Mouse (Mus musculus) embryonic facial prominence, embryonic 13.5 days (tissue): ENCODE data around the gene Bcorl1. TPM values are rescaled to one million over a fixed set of nuclear protein-coding genes. Genes with fewer than 3 reads are reported as not detected.
A peak's percentile ranks its signal among the peaks of the same experiment; 100 is the strongest.

Experiments
- ATAC-seq: fragments of 200-750 bp; cut with Nextera tagmentation; 2 replicates; pipeline ENCODE4 v1.8.0; 2017; ENCODE audit warnings: low read depth; ENCODE audit not compliant: insufficient number of reproducible peaks, insufficient read depth, low FRiP score, low TSS enrichment
- H3K27ac ChIP-seq: fragments of 300-500 bp; sonication (generic); 2 replicates; pipeline ENCODE4 v1.5.1; 2015; ENCODE audit warnings: moderate library complexity, mild to moderate bottlenecking, inconsistent platforms
- H3K27me3 ChIP-seq: fragments of 300-500 bp; sonication (generic); 2 replicates; pipeline ENCODE4 v1.6.1; 2015; ENCODE audit warnings: mild to moderate bottlenecking, inconsistent platforms
- H3K36me3 ChIP-seq: fragments of 300-500 bp; sonication (generic); 2 replicates; pipeline ENCODE4 v1.6.1; 2015; ENCODE audit warnings: mild to moderate bottlenecking, inconsistent platforms
- H3K4me1 ChIP-seq: fragments of 300-500 bp; sonication (generic); 2 replicates; pipeline ENCODE4 v1.6.1; 2015; ENCODE audit warnings: inconsistent platforms
- H3K4me2 ChIP-seq: fragments of 300-500 bp; sonication (generic); 2 replicates; pipeline ENCODE4 v1.6.1; 2015; ENCODE audit warnings: moderate library complexity, mild to moderate bottlenecking, inconsistent platforms
- H3K4me3 ChIP-seq: fragments of 300-500 bp; sonication (generic); 2 replicates; pipeline ENCODE4 v1.5.1; 2015; ENCODE audit warnings: mild to moderate bottlenecking, inconsistent platforms
- H3K9ac ChIP-seq: fragments of 300-500 bp; sonication (generic); 2 replicates; pipeline ENCODE4 v1.6.1; 2015; ENCODE audit warnings: mild to moderate bottlenecking, inconsistent platforms
- H3K9me3 ChIP-seq: fragments of 300-500 bp; sonication (generic); 2 replicates; pipeline ENCODE4 v1.6.1; 2016; ENCODE audit warnings: inconsistent platforms
- WGBS: fragments of 180-500 bp; shearing (Covaris S2); methylation state at CpG from one replicate; pipeline ENCODE4 v1.1.7; 2015; ENCODE audit warnings: mixed read lengths; 5-methylcytosine and 5-hydroxymethylcytosine counted together
- polyA plus RNA-seq: library from polyadenylated mRNA; unstranded; fragments of >200 nt; fragmentation: Nextera tagmentation; extraction: Ambion mirVana; gene quantifications from 2 replicates; pipeline ENCODE4 v1.2.1, GENCODE M21; 2015

The Bcorl1 gene
- polyA plus RNA-seq, 1 experiment from 2014 or later = 6.2 TPM

DNA sequence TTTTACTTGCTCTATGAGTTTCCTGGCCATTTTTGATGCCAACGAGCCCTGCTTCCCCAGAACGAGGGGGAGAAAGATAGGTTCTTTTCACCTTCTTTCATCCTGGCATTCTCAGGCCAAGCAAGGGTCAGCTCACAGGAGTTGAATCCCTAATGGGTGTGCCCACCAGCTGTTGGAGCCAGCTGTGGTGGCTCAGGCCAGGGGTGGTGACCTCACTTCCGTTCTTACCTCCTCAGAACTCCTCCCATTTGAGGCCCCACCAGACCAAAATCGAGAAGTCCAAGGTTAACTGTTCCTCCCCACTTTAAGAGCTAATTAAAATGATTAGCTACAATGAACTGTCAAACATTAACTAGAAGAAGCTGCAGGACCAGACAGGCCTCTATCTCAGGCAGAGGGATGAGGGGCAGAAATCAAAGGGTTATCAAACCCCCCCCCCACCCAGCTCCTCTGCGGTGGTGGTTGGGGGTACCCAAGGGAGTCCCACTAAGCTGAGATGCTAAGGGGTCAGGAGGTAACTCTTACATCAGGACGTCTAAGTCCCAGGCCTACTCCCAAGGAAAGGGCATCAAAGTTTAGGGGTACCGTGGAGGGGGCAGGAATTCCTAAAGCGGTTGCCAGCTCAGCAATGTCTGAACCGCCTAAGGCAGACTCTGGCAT lies 111.2 kb downstream of the Bcorl1 start:
- no peak for ATAC-seq
- Histone ChIP-seq H3K36me3 (no peaks in the 10 kb centered on the region), H3K4me2 (peak overlapping the region; percentile 58), H3K27ac (no peak overlapping the region), H3K9ac (peak overlapping the region; percentile 72; the same call in 1 of the 2 replicates), H3K27me3 (peaks cover 17% of the 10 kb centered on the region), H3K9me3 (no peaks in the 10 kb centered on the region), H3K4me1 (no peaks in the 10 kb centered on the region), H3K4me3 (peak overlapping the region; percentile 52)
- WGBS = 37% methylated on average over 9 of the region's 9 CpGs

DNA sequence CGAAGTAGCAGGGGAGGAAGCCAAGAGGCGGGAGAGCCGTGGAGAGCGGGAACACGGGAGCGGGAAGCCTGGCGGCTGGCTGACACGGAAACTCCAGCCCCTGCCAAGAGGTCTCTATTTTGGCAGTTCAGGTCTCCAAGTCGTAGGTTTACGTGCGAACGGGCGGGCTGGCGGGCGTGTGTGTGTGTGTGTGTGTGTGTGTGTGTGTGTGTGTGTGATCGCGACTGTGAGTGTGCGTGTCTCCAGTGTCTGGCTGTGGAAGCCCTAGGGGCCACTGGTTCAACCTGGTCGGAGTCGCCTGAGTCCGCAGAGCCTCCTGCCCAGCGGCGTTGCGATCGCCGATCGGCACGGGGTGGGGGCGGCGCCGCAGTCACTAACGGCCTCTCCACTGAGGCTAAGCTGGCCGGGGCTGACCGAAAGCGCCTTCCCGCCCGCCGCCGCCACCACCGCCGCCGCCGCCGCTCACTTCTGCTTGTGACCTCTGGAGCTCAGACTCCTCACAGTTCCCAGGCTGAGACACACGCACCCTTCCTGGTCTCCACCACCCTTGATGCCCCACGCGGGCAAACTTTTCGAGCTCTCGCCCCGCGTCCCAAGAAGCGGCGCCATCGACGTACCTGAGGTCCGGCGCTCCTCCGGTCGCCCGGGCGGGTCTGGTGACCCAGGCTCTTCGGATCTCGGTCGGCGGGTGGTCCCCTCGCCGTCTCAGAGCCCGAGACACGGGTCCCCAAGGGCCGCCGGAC lies 111.9 kb downstream of the Bcorl1 start:
- peak overlapping the region; percentile 72 for H3K9ac ChIP-seq
- WGBS = 31% methylated on average over 68 of the region's 71 CpGs
- peak overlapping the region; percentile 58 for H3K4me2 ChIP-seq
- H3K4me3 ChIP-seq = peak overlapping the region; percentile 52
- H3K27me3 ChIP-seq = peaks cover 17% of the 10 kb centered on the region
- H3K4me1 ChIP-seq = no peaks in the 10 kb centered on the region
- ATAC-seq = no peak
- H3K9me3 ChIP-seq = no peaks in the 10 kb centered on the region
- no peak overlapping the region for H3K27ac ChIP-seq
- H3K36me3 ChIP-seq = no peaks in the 10 kb centered on the region

DNA sequence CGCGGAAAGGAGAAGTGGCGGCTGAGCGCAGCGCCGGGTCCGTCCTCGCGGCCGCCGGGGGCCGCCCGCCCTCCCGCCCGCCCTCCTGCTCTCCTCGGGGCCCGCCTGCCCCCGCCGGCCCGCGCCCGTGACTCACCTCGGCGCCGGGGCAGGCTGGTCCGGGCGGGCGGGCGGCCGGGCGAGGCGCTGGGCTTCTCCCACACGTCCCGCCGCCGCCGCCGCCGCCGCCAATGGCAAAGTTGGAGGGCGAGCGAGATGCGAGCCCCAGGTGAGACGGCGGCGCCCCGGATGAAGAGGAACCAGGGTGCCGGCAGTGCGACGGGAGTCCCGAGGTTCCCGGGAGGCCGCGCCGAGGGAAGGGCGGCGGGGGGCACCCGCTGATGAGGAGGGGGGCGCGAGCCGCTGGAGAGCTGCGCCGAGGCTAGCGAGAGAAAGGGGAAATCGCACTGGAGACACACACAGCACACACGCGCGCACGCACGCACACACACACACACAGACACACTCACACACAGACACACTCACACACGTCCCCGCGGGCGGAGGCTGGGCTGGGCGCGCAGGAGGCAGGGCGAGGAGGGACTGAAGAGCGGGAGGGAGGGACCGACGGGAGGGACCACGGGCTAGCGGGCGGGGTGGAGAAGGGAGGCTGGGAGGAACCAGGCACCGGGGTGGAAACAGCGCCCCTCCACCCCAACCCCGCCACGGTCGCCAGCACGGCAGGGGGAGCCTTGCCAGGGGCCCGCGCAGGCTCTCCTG lies 112.8 kb downstream of the Bcorl1 start:
- 26% methylated on average over 50 of the region's 91 CpGs for WGBS
- peak overlapping the region; percentile 72 for H3K9ac ChIP-seq
- peak; percentile 84 for ATAC-seq
- peak overlapping the region; percentile 58 for H3K4me2 ChIP-seq
- H3K9me3 ChIP-seq = no peaks in the 10 kb centered on the region
- H3K27me3 ChIP-seq = peaks cover 17% of the 10 kb centered on the region
- no peak overlapping the region for H3K27ac ChIP-seq
- H3K4me3 ChIP-seq = peak overlapping the region; percentile 52
- H3K36me3 ChIP-seq = no peaks in the 10 kb centered on the region
- no peaks in the 10 kb centered on the region for H3K4me1 ChIP-seq

DNA sequence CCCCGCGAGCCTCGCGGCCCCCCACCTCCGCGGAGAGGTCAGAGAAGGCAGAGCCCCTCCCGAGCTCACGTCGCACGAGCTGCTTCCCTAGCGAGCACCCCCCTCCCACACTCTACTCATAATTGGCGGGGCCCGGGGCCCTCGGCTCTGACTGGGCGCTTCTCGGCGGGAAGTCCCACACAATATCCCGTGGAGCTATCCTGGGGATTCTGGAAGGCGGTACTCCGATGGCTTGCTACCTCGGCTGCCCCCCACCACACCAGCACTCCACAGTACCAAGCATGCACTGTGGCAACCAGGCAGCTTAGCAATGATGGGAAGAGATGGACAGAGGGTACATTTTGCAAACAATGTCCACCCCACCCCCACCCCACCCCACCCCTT lies 113.3 kb downstream of the Bcorl1 start:
- no peak overlapping the region for H3K27ac ChIP-seq
- peaks cover 17% of the 10 kb centered on the region for H3K27me3 ChIP-seq

DNA sequence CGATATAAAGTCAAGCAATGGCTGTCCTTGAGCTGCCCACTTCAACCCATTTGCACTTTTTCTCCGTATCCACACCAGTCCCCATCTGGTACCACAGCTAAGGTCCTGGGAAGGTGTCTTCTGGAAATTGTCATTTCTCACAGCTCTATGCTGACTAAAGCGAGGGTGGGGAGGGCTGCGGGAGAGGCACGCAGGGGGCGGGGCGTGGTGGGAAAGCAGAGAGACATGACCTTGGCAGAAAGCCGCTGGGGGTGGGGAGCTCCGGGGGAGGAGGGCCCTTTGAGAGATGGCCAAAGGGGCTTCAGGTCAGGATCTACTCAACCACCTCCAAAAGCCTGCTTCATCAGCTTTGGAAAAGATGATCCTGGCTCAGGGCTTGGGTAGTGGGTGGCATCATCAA lies 113.9 kb downstream of the Bcorl1 start:
- Histone ChIP-seq H3K4me1 (no peaks in the 10 kb centered on the region), H3K9me3 (no peaks in the 10 kb centered on the region), H3K4me2 (peak overlapping the region; percentile 58), H3K4me3 (no peak overlapping the region), H3K9ac (no peak overlapping the region), H3K27me3 (peaks cover 17% of the 10 kb centered on the region), H3K36me3 (no peaks in the 10 kb centered on the region), H3K27ac (no peak overlapping the region)
- no peak for ATAC-seq
- WGBS = 55% methylated on average over 9 of the region's 9 CpGs

More for the DNA sequence above, 113.3 kb downstream of the Bcorl1 start:
- no peaks in the 10 kb centered on the region for H3K9me3 ChIP-seq
- H3K36me3 ChIP-seq = no peaks in the 10 kb centered on the region
- peak overlapping the region; percentile 52 for H3K4me3 ChIP-seq
- H3K9ac ChIP-seq = peak overlapping the region; percentile 72
- peak overlapping the region; percentile 58 for H3K4me2 ChIP-seq
- 27% methylated on average over 13 of the region's 21 CpGs for WGBS
- H3K4me1 ChIP-seq = no peaks in the 10 kb centered on the region
- ATAC-seq = peak; percentile 57; the same call in 1 of the 2 replicates

DNA sequence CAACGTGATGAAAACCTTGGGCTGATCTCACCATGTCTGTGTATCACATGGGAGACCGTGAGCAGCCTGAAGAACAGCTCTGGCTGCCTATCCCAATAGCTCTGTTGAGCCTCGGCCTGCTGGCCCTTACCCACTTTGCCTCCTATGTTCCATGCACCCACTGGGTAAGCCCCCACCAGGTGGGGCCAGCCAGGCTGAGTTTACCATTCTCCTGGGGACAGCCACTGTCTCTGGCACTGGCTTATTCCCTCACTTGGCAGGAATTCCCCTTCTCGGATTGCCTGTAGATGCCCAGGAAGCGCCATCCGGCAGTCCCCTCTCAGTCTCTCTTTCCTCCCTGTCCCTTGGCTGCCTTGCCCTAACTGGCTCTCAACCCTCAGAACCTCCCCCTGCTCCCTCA lies 115.8 kb downstream of the Bcorl1 start:
- no peak for ATAC-seq
- H3K9ac ChIP-seq = no peak overlapping the region
- H3K27me3 ChIP-seq = peaks cover 17% of the 10 kb centered on the region
- no peaks in the 10 kb centered on the region for H3K9me3 ChIP-seq
- H3K4me2 ChIP-seq = no peak overlapping the region
- no peak overlapping the region for H3K4me3 ChIP-seq
- WGBS = 45% methylated on average over 6 of the region's 6 CpGs
- H3K36me3 ChIP-seq = no peaks in the 10 kb centered on the region
- H3K4me1 ChIP-seq = no peaks in the 10 kb centered on the region
- H3K27ac ChIP-seq = no peak overlapping the region

Other genes starting within 250 kb of the Bcorl1 start
- gene Xpnpep2, start 232.6 kb upstream of the Bcorl1 start, polyA plus RNA-seq = 4.4 and 4.6 TPM in 2 replicates
- gene Sash3, start 194.9 kb upstream of the Bcorl1 start, polyA plus RNA-seq = 1.6 and 1.8 TPM in 2 replicates
- 5.9 and 6.6 TPM in 2 replicates for gene Zdhhc9, start 132.5 kb upstream of the Bcorl1 start, polyA plus RNA-seq
- gene Utp14a, start 84.5 kb upstream of the Bcorl1 start, polyA plus RNA-seq = 21.8 and 22.5 TPM in 2 replicates
- 4.5 and 5.2 TPM in 2 replicates for gene Elf4, start 121.8 kb downstream of the Bcorl1 start, polyA plus RNA-seq
- gene Aifm1, start 172.2 kb downstream of the Bcorl1 start, polyA plus RNA-seq = 70.3 and 70.9 TPM in 2 replicates
- 6.2 and 6.7 TPM in 2 replicates for gene Rab33a, start 177.9 kb downstream of the Bcorl1 start, polyA plus RNA-seq